Mouse (Mus musculus): ENCODE measurements at regions not wholly inside any gene's neighbourhood (a gene's known extent, or its start where the extent isn't known, plus 50 kb on each side); places are given as distances from the start of the nearest gene placed in this dataset.
A peak's percentile ranks its signal among the peaks of the same experiment; 100 is the strongest.

DNA sequence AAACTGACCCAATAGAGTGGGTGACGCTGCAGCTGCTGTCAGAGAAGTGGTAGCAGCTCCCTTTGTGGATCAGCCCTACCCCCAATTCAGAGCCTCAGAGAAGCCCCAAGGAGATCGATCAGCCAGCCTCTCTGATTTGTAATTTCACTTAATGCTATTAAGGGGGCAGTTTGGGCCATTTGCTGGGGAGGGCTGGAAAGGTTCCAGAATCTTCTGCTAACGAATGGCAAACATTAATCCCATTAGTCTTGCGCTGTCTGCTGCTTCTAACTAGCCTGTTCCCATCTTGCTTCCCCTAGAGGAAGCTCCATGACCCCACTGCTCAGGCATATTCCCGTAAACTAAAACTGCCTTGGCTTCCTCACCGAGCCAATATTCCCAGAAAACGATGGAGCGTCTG lies 59.9 kb upstream of the Lrrn2 start:
- no peak for DNase-seq (ENCODE audit: low read depth, low spot score)

DNA sequence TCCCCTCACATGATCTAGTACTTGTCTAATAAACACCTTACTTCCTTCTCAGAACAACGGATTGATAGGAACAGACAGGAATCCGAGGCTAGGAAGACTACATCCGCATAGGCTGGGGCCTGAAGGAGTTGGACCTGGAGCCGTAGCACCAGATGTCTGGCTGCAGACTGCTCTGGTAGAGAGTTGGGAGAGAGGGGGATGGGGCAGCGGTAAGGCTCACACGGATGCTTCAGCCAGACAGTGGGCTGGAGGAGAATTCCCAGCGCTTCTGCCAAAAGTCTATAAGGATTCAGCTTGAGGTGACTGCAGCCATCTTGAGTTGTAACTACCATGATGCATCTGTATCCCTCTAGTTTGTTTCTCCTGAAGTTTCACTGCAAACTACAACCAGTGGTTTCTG lies 61.8 kb upstream of the Lrrn2 start:
- no peak for DNase-seq (ENCODE audit: low read depth, low spot score)

DNA sequence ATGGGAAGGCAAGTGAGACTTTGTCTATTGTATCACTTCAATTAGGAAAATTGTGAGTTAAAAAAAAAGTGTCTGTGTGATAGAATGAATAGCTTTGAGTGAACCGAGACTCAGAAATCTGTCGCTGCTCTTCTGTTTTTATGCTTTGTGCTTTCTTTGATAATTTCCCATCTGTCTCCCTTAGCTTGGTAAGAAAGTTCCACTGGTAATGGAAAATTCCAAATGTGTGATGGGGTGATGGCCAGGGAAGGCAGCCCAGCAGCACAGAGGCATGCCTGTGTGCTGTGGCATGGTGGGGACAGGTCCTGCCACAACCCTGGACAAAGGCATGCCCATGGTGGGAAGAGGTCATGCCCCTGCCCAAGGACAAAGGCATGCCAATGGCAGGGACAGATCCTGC lies 62.7 kb upstream of the Lrrn2 start:
- DNase-seq (ENCODE audit: low read depth, low spot score) = no peak

DNA sequence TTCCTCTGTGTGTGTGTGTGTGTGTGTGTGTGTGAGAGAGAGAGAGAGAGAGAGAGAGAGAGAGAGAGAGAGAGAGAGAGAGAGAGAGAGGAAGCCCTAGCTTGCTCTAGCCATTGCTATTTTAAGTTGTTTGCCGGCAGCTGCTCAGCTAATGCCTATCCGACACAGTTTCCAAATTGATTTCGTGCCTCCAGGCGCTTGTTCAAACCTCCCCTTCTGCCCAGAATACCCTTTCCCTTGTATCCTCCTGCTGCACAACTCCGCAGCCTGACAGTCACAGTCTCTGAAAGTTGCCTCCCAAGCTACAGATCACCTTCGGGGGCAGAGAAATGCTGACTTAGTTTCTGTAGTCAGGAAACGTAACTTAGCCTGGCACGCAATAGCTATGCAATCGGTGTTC lies 63.9 kb upstream of the Nfasc start:
- DNase-seq (ENCODE audit: low read depth, low spot score) = no peak

DNA sequence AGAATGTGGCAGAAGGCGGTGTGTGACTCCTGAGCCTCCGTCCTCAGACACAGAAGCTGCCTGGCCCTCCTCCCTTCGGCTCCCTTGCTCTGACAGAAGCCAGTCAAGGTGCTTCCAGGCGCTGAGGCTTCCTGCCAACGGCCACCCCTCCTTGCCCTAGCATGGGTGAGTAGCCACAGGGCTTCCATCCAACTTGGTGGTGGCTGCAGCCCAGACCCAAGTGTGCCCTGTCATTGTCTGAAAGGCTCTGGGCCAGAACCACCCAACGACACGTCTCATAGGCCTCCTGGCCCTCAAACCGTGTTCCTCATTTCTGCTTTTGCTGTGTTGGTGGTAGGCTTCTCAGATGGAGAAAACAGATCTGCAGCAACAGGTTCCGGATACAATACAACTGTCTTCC lies 62.2 kb upstream of the Nfasc start:
- no peak for DNase-seq (ENCODE audit: low read depth, low spot score)

DNA sequence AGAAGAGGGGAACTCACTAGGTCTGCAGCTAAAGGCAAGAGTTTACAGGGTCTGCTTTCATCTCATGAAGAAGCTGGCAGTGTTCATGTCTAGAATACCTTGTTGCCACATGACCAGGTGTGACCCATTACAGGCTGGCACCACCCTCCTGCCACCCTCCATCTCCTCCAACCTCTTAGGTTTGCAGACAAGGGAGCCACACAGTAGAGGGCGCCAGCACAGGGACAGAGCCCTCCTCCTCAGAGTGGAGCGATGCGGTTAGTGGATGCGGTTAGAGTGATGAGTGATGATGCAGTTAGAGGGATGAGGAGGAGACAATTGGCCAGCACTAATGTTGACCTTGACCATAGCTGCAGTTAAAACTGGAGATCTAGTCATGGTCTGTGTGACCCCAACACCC lies 60.8 kb upstream of the Nfasc start:
- DNase-seq (ENCODE audit: low read depth, low spot score) = peak; percentile 3

DNA sequence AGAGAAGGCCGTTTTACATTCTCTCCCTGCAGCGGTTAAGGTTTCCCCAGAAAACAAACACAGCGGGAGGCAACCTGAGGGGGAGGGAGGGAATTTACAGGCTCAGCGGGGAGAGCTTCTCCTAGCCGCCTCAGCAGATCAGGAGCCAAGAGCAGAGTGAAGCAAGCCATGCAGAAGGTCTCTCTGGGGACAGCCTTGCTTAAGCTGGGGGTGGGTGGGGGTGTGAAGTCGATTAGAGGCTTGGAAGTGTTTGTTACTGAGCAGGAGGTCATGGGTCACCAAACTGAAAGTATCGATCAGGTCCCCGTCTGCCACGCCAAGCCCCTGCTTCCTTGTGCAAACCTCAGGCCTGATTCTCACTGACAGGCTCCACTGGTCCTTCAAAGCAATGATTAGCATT lies 58.7 kb upstream of the Nfasc start:
- DNase-seq (ENCODE audit: low read depth, low spot score) = no peak

DNA sequence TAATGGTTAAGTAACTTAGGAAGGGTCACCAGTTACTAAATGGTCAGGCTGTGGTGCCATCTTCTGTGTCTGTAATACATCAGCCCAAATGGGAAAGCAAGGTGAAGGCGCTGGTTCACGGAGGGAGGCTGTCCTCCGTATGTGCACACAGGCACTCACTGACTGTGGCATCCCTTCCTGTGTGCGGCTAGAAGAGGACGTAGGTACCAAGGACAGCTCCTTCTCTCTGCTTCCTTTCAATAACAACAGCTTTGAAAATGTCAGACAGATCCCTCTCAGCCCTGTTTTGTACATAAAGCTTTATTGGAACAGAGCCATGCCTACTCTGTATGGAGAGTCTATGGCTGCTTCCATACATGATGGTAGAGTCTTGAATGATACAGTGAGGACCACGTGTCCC lies 57.7 kb upstream of the Nfasc start:
- peak; percentile 16 for DNase-seq (ENCODE audit: low read depth, low spot score)

DNA sequence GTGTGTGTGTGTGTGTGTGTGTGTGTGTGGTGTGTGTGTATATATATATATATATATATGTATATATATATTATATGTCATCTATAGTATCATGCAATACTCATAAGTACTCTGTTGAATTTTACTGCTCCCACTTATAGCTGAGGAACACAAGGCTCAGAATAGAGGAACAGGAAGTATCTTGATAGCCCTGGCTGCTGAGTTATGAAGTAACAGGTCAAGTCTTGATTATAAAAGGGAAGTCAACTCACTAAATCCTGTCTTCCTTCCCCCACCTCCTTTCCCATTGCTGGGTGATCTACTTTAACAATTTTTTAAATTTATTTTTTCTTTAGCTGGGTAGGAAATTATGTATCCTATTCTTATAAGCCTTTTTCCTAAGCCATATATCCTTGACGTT lies 52.9 kb upstream of the Nfasc start:
- no peak for DNase-seq (ENCODE audit: low read depth, low spot score)
